Mouse (Mus musculus): ENCODE data around the gene Palm. TPM values are rescaled to one million over a fixed set of nuclear protein-coding genes. Genes with fewer than 3 reads are reported as not detected.

Palm gene
- polyA plus RNA-seq, 1 experiment from 2014 or later, result 349 TPM

DNA sequence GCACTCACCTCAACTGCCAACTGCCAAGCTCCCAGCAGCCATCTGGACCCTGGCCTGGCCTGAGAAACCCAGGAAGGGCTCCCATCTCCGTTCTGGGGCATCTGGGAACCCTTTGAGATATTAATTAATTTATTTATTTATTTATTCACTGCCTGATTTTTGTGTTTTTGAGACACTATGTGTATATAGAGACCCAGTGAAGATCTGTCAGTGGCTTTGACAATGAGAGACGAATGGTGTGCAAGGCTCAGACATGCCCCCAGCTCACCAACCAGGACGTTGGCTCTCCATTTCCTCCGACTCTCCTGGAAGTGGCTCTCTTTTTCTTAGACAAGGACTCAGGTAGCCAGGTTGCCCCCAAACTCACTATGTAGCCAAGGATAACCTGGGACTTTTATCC, 2.5 kb upstream of the Palm start, which contains the start of gene Prss57:
Gene Prss57 (minus strand): TSS at position 101 of the 400 bp plus-strand sequence.
- H3K9me3 ChIP-seq (ENCODE audit: control insufficient read depth, low read length), result no peaks in the 10 kb centered on the region
- no peaks in the 10 kb centered on the region for H3K27me3 ChIP-seq (replicated peaks; ENCODE audit: control insufficient read depth, insufficient read depth, low read length)
- no peak within 1 kb of the TSS for H3K4me2 ChIP-seq (ENCODE audit: low read length)
- no peak within 1 kb of the TSS for H3K9ac ChIP-seq (replicated peaks; ENCODE audit: low read depth, low read length)
- no peaks in the 10 kb centered on the region for H3K36me3 ChIP-seq (ENCODE audit: control insufficient read depth, insufficient read depth)
- H3K4me1 ChIP-seq (replicated peaks; ENCODE audit: control insufficient read depth, insufficient read depth, low read length), result peaks cover 12% of the 10 kb centered on the region
- no peak for ATAC-seq
- 82% methylated on average over 4 of the region's 4 CpGs for WGBS
- H3K27ac ChIP-seq (ENCODE audit: low read length), result no peak within 1 kb of the TSS
- no peak within 1 kb of the TSS for H3K4me3 ChIP-seq (replicated peaks; ENCODE audit: low read length)

DNA sequence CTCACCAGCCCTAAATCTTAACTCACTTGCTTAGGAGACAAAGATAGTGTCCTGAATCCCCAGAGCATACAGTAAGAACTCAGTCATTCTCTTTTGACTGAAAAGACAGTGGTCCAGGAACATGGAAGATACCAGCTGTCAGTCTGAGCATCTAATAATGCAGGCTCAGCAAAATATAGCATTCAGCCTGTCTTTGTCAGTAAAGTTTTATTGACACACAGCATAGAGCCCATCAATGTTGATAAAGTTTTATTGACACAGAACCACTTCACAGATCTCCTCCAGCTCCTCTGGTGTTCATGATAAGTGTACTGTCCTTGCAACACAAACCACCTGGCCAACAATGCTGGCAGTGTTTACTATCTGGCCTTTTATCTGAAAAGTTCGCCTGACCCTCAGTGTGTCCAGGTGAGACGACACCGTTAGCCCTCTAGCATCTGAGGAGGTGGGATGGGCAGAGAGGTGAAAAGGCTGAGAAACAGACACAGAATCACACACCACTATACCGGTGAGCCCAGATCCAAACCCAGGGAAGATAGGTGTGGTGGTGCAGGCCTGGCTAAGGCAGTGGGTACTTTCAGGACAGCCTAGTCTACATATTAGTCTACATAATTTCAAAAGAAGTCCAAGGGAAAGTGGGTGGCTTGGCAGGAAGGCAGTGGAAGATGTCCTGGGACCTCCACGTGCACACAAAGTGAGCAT, 882 bp upstream of the Palm start:
- Histone ChIP-seq H3K9ac (replicated peaks; ENCODE audit: low read depth, low read length) (no peak overlapping the region), H3K4me2 (ENCODE audit: low read length) (no peak overlapping the region), H3K4me1 (replicated peaks; ENCODE audit: control insufficient read depth, insufficient read depth, low read length) (peaks cover 28% of the 10 kb centered on the region), H3K27me3 (replicated peaks; ENCODE audit: control insufficient read depth, insufficient read depth, low read length) (no peaks in the 10 kb centered on the region), H3K9me3 (ENCODE audit: control insufficient read depth, low read length) (no peaks in the 10 kb centered on the region), H3K36me3 (ENCODE audit: control insufficient read depth, insufficient read depth) (no peaks in the 10 kb centered on the region), H3K27ac (ENCODE audit: low read length) (no peak overlapping the region), H3K4me3 (replicated peaks; ENCODE audit: low read length) (no peak overlapping the region)
- WGBS, result 84% methylated on average over 5 of the region's 5 CpGs
- no peak for ATAC-seq

DNA sequence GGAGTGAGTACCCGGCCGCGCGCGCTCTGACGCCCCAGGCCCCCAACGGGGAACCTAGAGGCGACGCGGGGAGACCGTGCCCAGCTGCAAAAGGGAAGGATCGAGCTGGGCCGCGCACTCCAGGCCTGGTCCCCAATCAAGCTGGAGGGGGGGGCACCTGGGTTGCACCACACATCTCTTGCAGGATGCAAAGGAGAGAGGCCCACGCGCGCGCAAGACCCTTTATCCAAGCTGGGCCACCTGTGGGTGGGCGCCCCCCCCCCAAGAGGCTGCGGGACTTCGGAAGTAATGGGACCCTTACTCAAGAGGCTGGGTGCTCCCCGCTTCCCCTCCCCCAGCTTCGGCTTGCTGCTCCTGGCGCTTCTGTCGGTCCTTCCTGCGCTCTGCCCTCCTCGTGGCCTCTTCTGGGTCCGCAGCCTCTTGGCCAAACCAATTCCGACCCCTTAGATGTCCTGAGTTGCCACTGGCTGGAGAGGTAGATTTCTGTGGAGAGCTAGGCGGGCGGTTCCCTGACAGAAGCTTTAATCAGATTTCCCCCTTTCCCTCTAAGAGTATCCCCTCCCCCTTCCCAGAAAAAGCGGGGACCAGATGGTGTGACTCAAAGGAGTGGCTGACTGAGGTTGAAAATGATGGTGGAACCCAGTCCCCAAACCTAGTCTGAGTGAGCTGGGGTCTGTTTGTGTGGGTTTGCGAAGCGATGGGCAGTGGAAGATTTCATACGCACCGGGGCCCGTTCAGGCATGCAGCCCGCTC, 542 bp downstream of the Palm start:
- H3K27me3 ChIP-seq (replicated peaks; ENCODE audit: control insufficient read depth, insufficient read depth, low read length), result no peaks in the 10 kb centered on the region
- peak overlapping the region; percentile 89 for H3K27ac ChIP-seq (ENCODE audit: low read length)
- peak overlapping the region; percentile 94 for H3K4me3 ChIP-seq (replicated peaks; ENCODE audit: low read length)
- no peaks in the 10 kb centered on the region for H3K9me3 ChIP-seq (ENCODE audit: control insufficient read depth, low read length)
- H3K4me1 ChIP-seq (replicated peaks; ENCODE audit: control insufficient read depth, insufficient read depth, low read length), result peaks cover 32% of the 10 kb centered on the region
- under 1% methylated on average over 38 of the region's 38 CpGs for WGBS
- peak; percentile 68 for ATAC-seq
- peak overlapping the region; percentile 96 for H3K4me2 ChIP-seq (ENCODE audit: low read length)
- H3K36me3 ChIP-seq (ENCODE audit: control insufficient read depth, insufficient read depth), result no peaks in the 10 kb centered on the region
- peak overlapping the region; percentile 99 for H3K9ac ChIP-seq (replicated peaks; ENCODE audit: low read depth, low read length)

DNA sequence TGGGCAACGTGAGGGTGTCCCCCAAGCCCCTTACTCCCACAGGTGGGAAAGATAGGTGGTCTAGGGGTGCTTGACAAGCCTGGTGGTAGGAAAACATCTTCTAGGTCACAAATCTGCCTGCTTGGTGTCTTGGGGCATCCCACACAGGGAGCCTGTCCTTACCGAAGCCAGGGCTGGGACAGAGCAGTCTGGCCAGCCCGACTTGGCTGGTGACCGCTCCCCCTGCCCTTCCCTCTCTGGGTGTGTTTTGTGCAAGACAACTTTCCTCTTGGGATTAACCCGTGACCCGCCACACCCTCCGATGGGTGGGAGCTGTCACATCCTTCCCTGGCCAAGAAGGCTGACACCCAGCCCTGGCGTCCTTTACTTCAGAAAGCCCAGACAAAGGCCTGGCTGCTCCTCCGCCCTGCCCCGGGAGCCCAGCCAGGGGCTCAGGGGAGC, 1.1 kb downstream of the Palm start:
- H3K9me3 ChIP-seq (ENCODE audit: control insufficient read depth, low read length), result no peaks in the 10 kb centered on the region
- no peaks in the 10 kb centered on the region for H3K36me3 ChIP-seq (ENCODE audit: control insufficient read depth, insufficient read depth)
- peak overlapping the region; percentile 99 for H3K9ac ChIP-seq (replicated peaks; ENCODE audit: low read depth, low read length)
- peak overlapping the region; percentile 94 for H3K4me3 ChIP-seq (replicated peaks; ENCODE audit: low read length)
- peak; percentile 15 for ATAC-seq
- 2% methylated on average over 10 of the region's 10 CpGs for WGBS
- H3K4me2 ChIP-seq (ENCODE audit: low read length), result peak overlapping the region; percentile 96
- peaks cover 32% of the 10 kb centered on the region for H3K4me1 ChIP-seq (replicated peaks; ENCODE audit: control insufficient read depth, insufficient read depth, low read length)
- H3K27ac ChIP-seq (ENCODE audit: low read length), result peak overlapping the region; percentile 89
- H3K27me3 ChIP-seq (replicated peaks; ENCODE audit: control insufficient read depth, insufficient read depth, low read length), result no peaks in the 10 kb centered on the region

DNA sequence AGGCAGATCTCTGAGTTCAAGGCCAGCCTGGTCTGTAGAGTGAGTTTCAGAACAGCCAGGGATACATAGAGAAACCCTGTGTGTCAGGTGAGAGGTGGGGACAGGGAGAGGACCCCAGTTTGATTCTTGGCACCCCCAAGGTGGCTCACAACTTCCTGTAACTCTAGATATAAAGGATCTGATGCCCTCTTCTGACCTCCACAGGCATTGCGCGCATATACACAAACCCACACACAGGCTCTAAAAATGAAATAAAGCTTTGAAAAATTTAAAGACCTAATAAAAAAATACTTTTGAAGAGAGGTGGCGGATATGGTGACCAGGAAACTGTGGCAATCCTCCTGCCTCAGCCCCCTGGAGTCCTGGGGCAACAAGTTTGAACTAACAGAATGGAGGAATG, 2.5 kb downstream of the Palm start:
- no peak overlapping the region for H3K4me3 ChIP-seq (replicated peaks; ENCODE audit: low read length)
- no peaks in the 10 kb centered on the region for H3K36me3 ChIP-seq (ENCODE audit: control insufficient read depth, insufficient read depth)
- no peak overlapping the region for H3K9ac ChIP-seq (replicated peaks; ENCODE audit: low read depth, low read length)
- no peaks in the 10 kb centered on the region for H3K9me3 ChIP-seq (ENCODE audit: control insufficient read depth, low read length)
- H3K4me1 ChIP-seq (replicated peaks; ENCODE audit: control insufficient read depth, insufficient read depth, low read length), result peaks cover 36% of the 10 kb centered on the region
- H3K27me3 ChIP-seq (replicated peaks; ENCODE audit: control insufficient read depth, insufficient read depth, low read length), result no peaks in the 10 kb centered on the region
- no peak overlapping the region for H3K4me2 ChIP-seq (ENCODE audit: low read length)
- 97% methylated on average over 3 of the region's 3 CpGs for WGBS
- ATAC-seq, result no peak
- no peak overlapping the region for H3K27ac ChIP-seq (ENCODE audit: low read length)

DNA sequence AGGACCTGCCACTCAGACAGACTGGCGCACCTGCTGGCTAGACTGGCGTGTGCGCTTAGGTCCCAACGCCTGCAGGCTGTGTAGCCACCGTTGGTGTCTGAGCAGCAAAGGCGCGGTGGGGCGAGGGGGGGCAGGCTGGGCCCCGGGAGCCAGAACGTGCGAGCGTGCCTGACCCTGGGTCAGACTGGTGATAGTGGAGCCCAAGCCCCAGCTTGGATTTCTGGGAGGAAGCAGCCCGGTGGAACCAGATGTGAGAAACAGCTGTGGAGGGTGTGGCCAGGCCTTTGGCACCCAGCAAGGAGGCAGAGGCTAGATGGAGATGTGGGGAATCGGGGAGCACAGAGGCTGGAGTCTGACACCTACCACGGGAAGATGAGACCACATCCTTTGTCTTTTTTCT, 4.0 kb downstream of the Palm start:
- Histone ChIP-seq H3K27me3 (replicated peaks; ENCODE audit: control insufficient read depth, insufficient read depth, low read length) (no peaks in the 10 kb centered on the region), H3K4me1 (replicated peaks; ENCODE audit: control insufficient read depth, insufficient read depth, low read length) (peaks cover 48% of the 10 kb centered on the region), H3K9me3 (ENCODE audit: control insufficient read depth, low read length) (no peaks in the 10 kb centered on the region), H3K4me2 (ENCODE audit: low read length) (no peak overlapping the region), H3K9ac (replicated peaks; ENCODE audit: low read depth, low read length) (no peak overlapping the region), H3K36me3 (ENCODE audit: control insufficient read depth, insufficient read depth) (no peaks in the 10 kb centered on the region), H3K27ac (ENCODE audit: low read length) (no peak overlapping the region), H3K4me3 (replicated peaks; ENCODE audit: low read length) (no peak overlapping the region)
- ATAC-seq, result no peak
- WGBS, result 57% methylated on average over 15 of the region's 15 CpGs

DNA sequence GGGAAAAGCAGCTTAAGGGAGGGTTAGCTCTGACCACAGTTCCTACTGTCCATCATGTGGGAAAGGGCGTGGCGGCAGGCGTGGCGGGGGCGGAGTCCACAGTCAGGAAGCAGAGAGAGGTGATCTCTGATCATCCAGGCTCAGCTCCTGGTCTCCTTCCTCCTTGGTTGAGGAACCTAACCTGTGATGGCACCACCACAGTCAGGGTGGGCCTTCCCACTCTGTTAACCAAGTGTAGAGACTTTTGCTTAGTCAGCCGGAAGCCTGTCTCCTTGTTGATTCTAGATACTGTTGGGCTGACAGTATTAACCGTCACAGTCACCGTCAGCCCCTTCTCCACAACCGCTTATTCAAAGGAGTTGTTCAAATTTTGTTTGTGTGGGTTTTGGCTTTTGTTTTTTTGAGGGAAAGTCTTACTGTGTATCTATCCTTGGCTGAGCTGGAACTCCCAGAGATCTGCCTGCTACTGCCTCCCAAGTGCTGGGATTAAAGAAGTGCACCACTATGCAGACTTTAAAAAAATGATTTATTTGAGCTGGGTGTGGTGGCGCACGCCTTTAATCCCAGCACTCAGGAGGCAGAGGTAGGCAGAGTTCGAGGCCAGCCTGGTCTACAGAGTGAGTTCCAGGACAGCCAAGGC, 5.0 kb downstream of the Palm start:
- H3K36me3 ChIP-seq (ENCODE audit: control insufficient read depth, insufficient read depth), result no peaks in the 10 kb centered on the region
- peaks cover 56% of the 10 kb centered on the region for H3K4me1 ChIP-seq (replicated peaks; ENCODE audit: control insufficient read depth, insufficient read depth, low read length)
- no peak overlapping the region for H3K27ac ChIP-seq (ENCODE audit: low read length)
- H3K4me2 ChIP-seq (ENCODE audit: low read length), result no peak overlapping the region
- H3K9me3 ChIP-seq (ENCODE audit: control insufficient read depth, low read length), result no peaks in the 10 kb centered on the region
- 89% methylated on average over 12 of the region's 12 CpGs for WGBS
- no peaks in the 10 kb centered on the region for H3K27me3 ChIP-seq (replicated peaks; ENCODE audit: control insufficient read depth, insufficient read depth, low read length)
- no peak overlapping the region for H3K4me3 ChIP-seq (replicated peaks; ENCODE audit: low read length)
- ATAC-seq, result no peak
- no peak overlapping the region for H3K9ac ChIP-seq (replicated peaks; ENCODE audit: low read depth, low read length)

DNA sequence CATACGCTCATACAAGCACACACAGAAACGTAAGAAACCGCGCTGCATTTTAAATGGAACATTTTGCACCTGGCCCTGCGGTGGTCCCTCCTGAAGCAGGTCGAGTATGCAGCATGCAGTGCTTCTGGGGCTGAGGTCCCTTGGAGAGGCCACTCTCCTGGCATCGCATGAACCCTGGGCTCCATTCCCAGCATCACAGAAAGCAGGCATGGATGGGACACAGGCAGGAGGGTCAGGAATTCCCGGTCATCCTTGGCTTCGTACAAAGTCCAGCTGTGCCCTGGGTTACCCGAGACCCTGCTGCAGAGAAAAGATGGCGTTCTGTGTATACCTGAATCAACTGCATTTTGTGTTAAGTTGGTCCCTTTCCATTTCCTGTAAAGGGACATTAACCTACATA, 7.1 kb downstream of the Palm start:
- Histone ChIP-seq H3K9ac (replicated peaks; ENCODE audit: low read depth, low read length) (no peak overlapping the region), H3K27ac (ENCODE audit: low read length) (peak overlapping the region; percentile 38; the same call in 1 of the 2 replicates), H3K9me3 (ENCODE audit: control insufficient read depth, low read length) (no peaks in the 10 kb centered on the region), H3K36me3 (ENCODE audit: control insufficient read depth, insufficient read depth) (no peaks in the 10 kb centered on the region), H3K4me3 (replicated peaks; ENCODE audit: low read length) (no peak overlapping the region), H3K4me2 (ENCODE audit: low read length) (no peak overlapping the region), H3K4me1 (replicated peaks; ENCODE audit: control insufficient read depth, insufficient read depth, low read length) (peaks cover 65% of the 10 kb centered on the region), H3K27me3 (replicated peaks; ENCODE audit: control insufficient read depth, insufficient read depth, low read length) (no peaks in the 10 kb centered on the region)
- no peak for ATAC-seq
- WGBS, result 80% methylated on average over 11 of the region's 11 CpGs

DNA sequence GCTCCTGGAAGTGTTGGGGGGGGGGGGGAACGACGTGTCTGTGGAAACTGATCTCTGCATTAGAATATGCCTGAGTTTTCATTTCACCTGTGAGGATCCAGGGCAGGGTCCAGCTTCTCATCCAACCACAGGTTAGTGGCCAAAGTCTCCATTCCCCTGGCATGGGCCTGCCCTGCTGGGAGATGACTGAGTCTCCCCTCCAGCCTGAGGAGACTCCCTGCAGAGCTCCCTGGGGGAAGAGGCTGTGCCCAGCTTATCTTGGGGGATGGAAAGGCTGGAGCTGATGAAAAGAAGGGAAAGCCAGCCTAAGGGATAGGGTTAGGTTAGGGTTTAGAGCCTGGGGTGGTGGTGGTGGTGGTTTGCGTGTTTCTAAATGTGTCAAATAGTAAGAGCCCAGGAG, 8.5 kb downstream of the Palm start:
- H3K4me2 ChIP-seq (ENCODE audit: low read length), result no peak overlapping the region
- H3K9ac ChIP-seq (replicated peaks; ENCODE audit: low read depth, low read length), result peak overlapping the region; percentile 31
- H3K27ac ChIP-seq (ENCODE audit: low read length), result peak overlapping the region; percentile 73
- peaks cover 55% of the 10 kb centered on the region for H3K4me1 ChIP-seq (replicated peaks; ENCODE audit: control insufficient read depth, insufficient read depth, low read length)
- H3K4me3 ChIP-seq (replicated peaks; ENCODE audit: low read length), result no peak overlapping the region
- no peak for ATAC-seq
- H3K27me3 ChIP-seq (replicated peaks; ENCODE audit: control insufficient read depth, insufficient read depth, low read length), result no peaks in the 10 kb centered on the region
- H3K36me3 ChIP-seq (ENCODE audit: control insufficient read depth, insufficient read depth), result no peaks in the 10 kb centered on the region
- no peaks in the 10 kb centered on the region for H3K9me3 ChIP-seq (ENCODE audit: control insufficient read depth, low read length)
- WGBS, result 47% methylated on average over 3 of the region's 3 CpGs
